Mouse (Mus musculus): Measurements from ENCODE around the gene Mreg. TPM values are rescaled to one million over a fixed set of nuclear protein-coding genes. Genes with fewer than 3 reads are reported as not detected.
"Not testable (repeated sequence)": the region's sequence is repeated elsewhere in the genome, so short reads cannot be mapped to it uniquely, and the experiment has no call there.

The Mreg gene
- polyA plus RNA-seq, 2 experiments = 2.9 to 6.4 TPM

GRCm38 (mm10) chr1:72254545-72255061, 42.5 kb upstream of the Mreg start:
- Histone ChIP-seq H3K4me3 (ENCODE audit: insufficient read depth in 1 of 2, low read depth in 2 of 2, low read length in 2 of 2) (peak overlapping the region; percentile 48 to 66), H3K36me3 (replicated peaks; ENCODE audit: control insufficient read depth, insufficient read depth, low read depth) (no peaks in the 10 kb centered on the region), H3K9ac (replicated peaks) (peak overlapping the region; percentile 66), H3K27me3 (ENCODE audit: control insufficient read depth, insufficient read depth, low read length) (no peaks in the 10 kb centered on the region), H3K4me2 (ENCODE audit: low read depth) (peak overlapping the region; percentile 65), H3K27ac (peak overlapping the region; percentile 80), H3K4me1 (replicated peaks; ENCODE audit: control insufficient read depth in 2 of 2, insufficient read depth in 2 of 2, low read length in 1 of 2) (peaks cover 0 to 10% of the 10 kb centered on the region in 2 experiments; a peak in 2 of 4 replicates), H3K9me3 (ENCODE audit: control insufficient read depth, low read length) (no peaks in the 10 kb centered on the region)
- ATAC-seq (ENCODE audit: insufficient read depth) (peak; percentile 76), DNase-seq (ENCODE audit: low read depth in 3 of 3, low spot score in 3 of 3) (peak; percentile 71 to 78 (median 74))
- TF ChIP-seq EP300 (IDR thresholded peaks at IDR 0.05; ENCODE audit: low read depth) = no peak
- peak; percentile 32; the same call in 1 of the 2 replicates for TF ChIP-seq CTCF (IDR thresholded peaks at IDR 0.05; ENCODE audit: low read depth)
- whole genome bisulfite sequencing (ENCODE audit: insufficient replicate concordance) = under 1% methylated on average over 35 of the region's 35 CpGs

DNA sequence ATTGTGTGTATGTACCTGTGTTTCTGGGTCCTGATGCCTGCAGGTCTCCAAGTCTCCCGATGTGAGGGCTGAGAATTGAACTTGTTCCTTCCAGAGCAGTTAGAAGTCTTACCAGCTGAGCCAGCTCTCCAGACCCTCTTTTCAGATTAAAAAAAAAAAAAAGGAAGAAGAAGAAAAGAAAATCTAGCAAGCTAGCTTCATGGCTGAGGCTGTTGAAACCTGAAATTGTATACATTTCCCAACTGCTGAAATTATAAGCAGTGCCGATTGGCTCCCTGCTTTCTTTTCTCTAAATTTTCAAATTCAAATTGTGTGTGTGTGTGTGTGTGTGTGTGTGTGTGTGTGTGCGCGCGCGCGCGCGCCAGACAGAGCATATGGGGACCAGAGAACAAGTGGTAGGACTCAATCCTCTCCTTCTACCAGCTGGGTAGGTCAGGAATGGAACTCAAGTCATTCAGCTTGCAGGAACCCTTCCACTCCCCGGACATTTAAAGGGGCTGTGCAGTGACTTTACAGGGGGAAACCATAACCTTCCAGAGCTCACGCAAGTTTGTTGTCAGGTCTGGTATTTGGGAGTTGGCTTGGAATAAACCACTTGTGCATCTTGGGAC, 41.9 kb upstream of the Mreg start:
- no peak for TF ChIP-seq EP300 (IDR thresholded peaks at IDR 0.05; ENCODE audit: low read depth)
- TF ChIP-seq CTCF (IDR thresholded peaks at IDR 0.05; ENCODE audit: low read depth) = no peak
- no peak for ATAC-seq (ENCODE audit: insufficient read depth)
- H3K4me1 ChIP-seq (replicated peaks; ENCODE audit: control insufficient read depth in 2 of 2, insufficient read depth in 2 of 2, low read length in 1 of 2) = peaks cover 0 to 10% of the 10 kb centered on the region in 2 experiments; a peak in 2 of 4 replicates
- DNase-seq (ENCODE audit: low read depth in 3 of 3, low spot score in 3 of 3) = no peak
- H3K27ac ChIP-seq = no peak overlapping the region
- peak overlapping the region; percentile 65 for H3K4me2 ChIP-seq (ENCODE audit: low read depth)
- H3K9ac ChIP-seq (replicated peaks) = peak overlapping the region; percentile 66
- no peaks in the 10 kb centered on the region for H3K9me3 ChIP-seq (ENCODE audit: control insufficient read depth, low read length)
- H3K27me3 ChIP-seq (ENCODE audit: control insufficient read depth, insufficient read depth, low read length) = no peaks in the 10 kb centered on the region
- peak overlapping the region; percentile 48 to 66 for H3K4me3 ChIP-seq (ENCODE audit: insufficient read depth in 1 of 2, low read depth in 2 of 2, low read length in 2 of 2)
- WGBS (ENCODE audit: insufficient replicate concordance) = 39% methylated on average over 11 of the region's 11 CpGs
- H3K36me3 ChIP-seq (replicated peaks; ENCODE audit: control insufficient read depth, insufficient read depth, low read depth) = no peaks in the 10 kb centered on the region

- H3K4me2 ChIP-seq (ENCODE audit: low read depth) = no peak overlapping the region
- peaks cover 0 to 10% of the 10 kb centered on the region in 2 experiments; a peak in 2 of 4 replicates for H3K4me1 ChIP-seq (replicated peaks; ENCODE audit: control insufficient read depth in 2 of 2, insufficient read depth in 2 of 2, low read length in 1 of 2)
- no peak overlapping the region for H3K4me3 ChIP-seq (ENCODE audit: insufficient read depth in 1 of 2, low read depth in 2 of 2, low read length in 2 of 2)
- no peaks in the 10 kb centered on the region for H3K27me3 ChIP-seq (ENCODE audit: control insufficient read depth, insufficient read depth, low read length)
- ATAC-seq (ENCODE audit: insufficient read depth) (no peak), DNase-seq (ENCODE audit: low read depth in 3 of 3, low spot score in 3 of 3) (no peak)
- no peak overlapping the region for H3K27ac ChIP-seq
- H3K9me3 ChIP-seq (ENCODE audit: control insufficient read depth, low read length) = no peaks in the 10 kb centered on the region
- TF ChIP-seq EP300 (IDR thresholded peaks at IDR 0.05; ENCODE audit: low read depth) = no peak
- TF ChIP-seq CTCF (IDR thresholded peaks at IDR 0.05; ENCODE audit: low read depth) = no peak
- WGBS (ENCODE audit: insufficient replicate concordance) = 81% methylated on average over 1 of the region's 1 CpGs
- H3K36me3 ChIP-seq (replicated peaks; ENCODE audit: control insufficient read depth, insufficient read depth, low read depth) = no peaks in the 10 kb centered on the region
- H3K9ac ChIP-seq (replicated peaks) = no peak overlapping the region
Observed at GRCm38 (mm10) chr1:72251806-72252205, 39.7 kb upstream of the Mreg start.

DNA sequence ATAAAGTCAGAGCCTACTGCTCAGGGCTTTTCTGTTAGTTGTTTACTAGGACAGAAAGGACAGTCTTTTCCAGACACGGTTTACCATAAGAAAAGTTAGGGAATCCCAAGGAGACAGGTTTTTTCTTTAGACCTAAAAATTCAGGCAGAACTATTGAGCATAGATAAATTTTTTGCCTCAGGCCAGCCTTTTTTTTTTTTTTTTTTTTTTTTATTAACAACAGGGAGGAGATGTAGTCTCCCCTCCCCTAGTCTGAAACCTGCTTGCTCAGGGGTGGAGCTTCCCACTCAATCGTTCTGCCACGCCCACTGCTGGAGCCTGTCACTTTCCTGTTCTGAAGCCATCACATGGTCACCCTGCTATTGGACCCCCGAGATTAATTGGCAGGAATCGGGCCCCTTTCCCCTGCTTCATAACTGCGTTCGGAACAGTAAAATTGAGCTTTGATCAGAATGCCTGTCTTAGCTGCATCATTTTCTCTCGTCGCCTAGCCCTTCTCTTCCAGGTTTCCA, 36.2 kb upstream of the Mreg start:
- not testable (repeated sequence) for H3K4me1 ChIP-seq (replicated peaks; ENCODE audit: control insufficient read depth in 2 of 2, insufficient read depth in 2 of 2, low read length in 1 of 2); H3K36me3 ChIP-seq (replicated peaks; ENCODE audit: control insufficient read depth, insufficient read depth, low read depth); H3K27ac ChIP-seq; H3K27me3 ChIP-seq (ENCODE audit: control insufficient read depth, insufficient read depth, low read length); DNase-seq (ENCODE audit: low read depth in 3 of 3, low spot score in 3 of 3); H3K9me3 ChIP-seq (ENCODE audit: control insufficient read depth, low read length); H3K4me2 ChIP-seq (ENCODE audit: low read depth); ATAC-seq (ENCODE audit: insufficient read depth); H3K4me3 ChIP-seq (ENCODE audit: insufficient read depth in 1 of 2, low read depth in 2 of 2, low read length in 2 of 2); H3K9ac ChIP-seq (replicated peaks)
- WGBS (ENCODE audit: insufficient replicate concordance) = 47% methylated on average over 9 of the region's 9 CpGs

GRCm38 (mm10) chr1:72244317-72245036, 32.4 kb upstream of the Mreg start:
- no peaks in the 10 kb centered on the region for H3K9me3 ChIP-seq (ENCODE audit: control insufficient read depth, low read length)
- under 1% methylated on average over 12 of the region's 12 CpGs for WGBS (ENCODE audit: insufficient replicate concordance)
- ATAC-seq (ENCODE audit: insufficient read depth) = peak; percentile 88
- TF ChIP-seq CTCF (IDR thresholded peaks at IDR 0.05; ENCODE audit: low read depth) (no peak), EP300 (IDR thresholded peaks at IDR 0.05; ENCODE audit: low read depth) (no peak)
- no peaks in the 10 kb centered on the region for H3K36me3 ChIP-seq (replicated peaks; ENCODE audit: control insufficient read depth, insufficient read depth, low read depth)
- peak; percentile 72 to 73 (median 72) for DNase-seq (ENCODE audit: low read depth in 3 of 3, low spot score in 3 of 3)
- peak overlapping the region; percentile 72 for H3K4me2 ChIP-seq (ENCODE audit: low read depth)
- H3K4me1 ChIP-seq (replicated peaks; ENCODE audit: control insufficient read depth in 2 of 2, insufficient read depth in 2 of 2, low read length in 1 of 2) = peaks cover 0 to 4% of the 10 kb centered on the region in 2 experiments; a peak in 1 of 4 replicates
- H3K9ac ChIP-seq (replicated peaks) = peak overlapping the region; percentile 46
- no peaks in the 10 kb centered on the region for H3K27me3 ChIP-seq (ENCODE audit: control insufficient read depth, insufficient read depth, low read length)
- H3K27ac ChIP-seq = peak overlapping the region; percentile 68
- H3K4me3 ChIP-seq (ENCODE audit: insufficient read depth in 1 of 2, low read depth in 2 of 2, low read length in 2 of 2) = no peak overlapping the region
